Mouse (Mus musculus) stomach, postnatal 0 days (tissue): Measurements from ENCODE around the gene Zdhhc24. TPM values are rescaled to one million over a fixed set of nuclear protein-coding genes. Genes with fewer than 3 reads are reported as not detected.
A peak's percentile ranks its signal among the peaks of the same experiment; 100 is the strongest.

Experiments
- ATAC-seq: fragments of 200-750 bp; cut with Nextera tagmentation; 2 replicates; pipeline ENCODE4 v1.8.0; 2017; ENCODE audit not compliant: low FRiP score, low TSS enrichment
- DNase-seq: peaks from one replicate; pipeline ENCODE4 v3.0.0-alpha.2; 2016; ENCODE audit warnings: low spot score
- H3K27ac ChIP-seq: fragments of 300-500 bp; sonication (generic); replicated peaks from 2 replicates; pipeline ENCODE4 v1.5.1; 2014; ENCODE audit warnings: mild to moderate bottlenecking, control low read depth
- H3K27me3 ChIP-seq: fragments of 300-500 bp; sonication (generic); 2 replicates; pipeline ENCODE4 v1.6.1; 2014; ENCODE audit warnings: low read length; ENCODE audit not compliant: control insufficient read depth, insufficient read depth
- H3K36me3 ChIP-seq: fragments of 300-500 bp; sonication (generic); 2 replicates; pipeline ENCODE4 v1.6.1; 2014; ENCODE audit warnings: low read length, mixed read lengths; ENCODE audit not compliant: control insufficient read depth, insufficient read depth
- H3K4me1 ChIP-seq: fragments of 300-500 bp; sonication (generic); replicated peaks from 2 replicates; pipeline ENCODE4 v1.6.1; 2014; ENCODE audit warnings: antibody characterized with exemption; ENCODE audit not compliant: control insufficient read depth, insufficient read depth
- H3K4me2 ChIP-seq: fragments of 300-500 bp; sonication (generic); replicated peaks from 2 replicates; pipeline ENCODE4 v1.6.1; 2014; ENCODE audit warnings: low read depth, mild to moderate bottlenecking, control low read depth, moderate library complexity
- H3K4me3 ChIP-seq: fragments of 300-500 bp; sonication (generic); 2 replicates; pipeline ENCODE4 v1.5.1; 2014; ENCODE audit warnings: low read depth, low read length, control low read depth
- H3K9ac ChIP-seq: fragments of 300-500 bp; sonication (generic); 2 replicates; pipeline ENCODE4 v1.6.1; 2014; ENCODE audit warnings: mild to moderate bottlenecking, low read length, control low read depth, mixed read lengths
- H3K9me3 ChIP-seq: fragments of 300-500 bp; sonication (generic); 2 replicates; pipeline ENCODE4 v1.6.1; 2016; ENCODE audit warnings: low read length; ENCODE audit not compliant: control insufficient read depth
- CTCF ChIP-seq: IDR thresholded peaks from 2 replicates; pipeline ENCODE4 v1.5.1; 2016; ENCODE audit warnings: antibody characterized with exemption, low read depth, mild to moderate bottlenecking, moderate library complexity
- EP300 ChIP-seq: optimal IDR thresholded peaks from 2 replicates; pipeline ENCODE3; 2016; ENCODE audit warnings: antibody characterized with exemption
- WGBS: fragments of 180-500 bp; shearing (Covaris S2); extraction: QIAGEN DNeasy Blood & Tissue Kit; methylation state at CpG from one replicate; pipeline ENCODE4 v1.1.7; 2014; 5-methylcytosine and 5-hydroxymethylcytosine counted together
- polyA plus RNA-seq: library from polyadenylated mRNA; unstranded; fragments of >200 nt; fragmentation: Nextera tagmentation; extraction: Ambion mirVana; gene quantifications from 2 replicates; pipeline ENCODE4 v1.2.1, GENCODE M21; 2015

Zdhhc24 gene
- 6.4 and 7.3 TPM in 2 replicates for polyA plus RNA-seq

- peak within 1 kb of the TSS; percentile 91 for H3K9ac ChIP-seq
- WGBS, result 1% methylated on average over 52 of the region's 52 CpGs
- no peaks in the 10 kb centered on the region for H3K27me3 ChIP-seq
- peak within 1 kb of the TSS; percentile 89 for H3K4me3 ChIP-seq
- no peaks in the 10 kb centered on the region for H3K9me3 ChIP-seq
- no peaks in the 10 kb centered on the region for H3K36me3 ChIP-seq
- peak within 1 kb of the TSS; percentile 91 for H3K4me2 ChIP-seq
- DNase-seq (peak; percentile 95), ATAC-seq (peak; percentile 99)
- peak within 1 kb of the TSS; percentile 81 for H3K27ac ChIP-seq
- TF ChIP-seq CTCF, result no peak
- peak; percentile 83 for TF ChIP-seq EP300
- no peaks in the 10 kb centered on the region for H3K4me1 ChIP-seq
These were observed at the start of gene Zdhhc24 for GRCm38 (mm10) chr19:4878405-4879323. Gene Zdhhc24 (plus strand): TSS chr19:4878668.

- TF ChIP-seq EP300 (no peak), CTCF (no peak)
- Histone ChIP-seq H3K9ac (no peak overlapping the region), H3K36me3 (peaks cover 8% of the 10 kb centered on the region; the same call in 1 of the 2 replicates), H3K27ac (no peak overlapping the region), H3K27me3 (no peaks in the 10 kb centered on the region), H3K4me1 (no peaks in the 10 kb centered on the region), H3K4me3 (no peak overlapping the region), H3K4me2 (no peak overlapping the region), H3K9me3 (no peaks in the 10 kb centered on the region)
- WGBS, result 58% methylated on average over 7 of the region's 7 CpGs
- DNase-seq, result no peak
- ATAC-seq, result no peak
These were observed 49.3 kb upstream of the Zdhhc24 start for GRCm38 (mm10) chr19:4829156-4829555.

- TF ChIP-seq EP300, result no peak
- no peak for TF ChIP-seq CTCF
- Histone ChIP-seq H3K27ac (no peak overlapping the region), H3K27me3 (no peaks in the 10 kb centered on the region), H3K4me1 (no peaks in the 10 kb centered on the region), H3K9ac (no peak overlapping the region), H3K9me3 (no peaks in the 10 kb centered on the region), H3K4me2 (no peak overlapping the region), H3K36me3 (no peaks in the 10 kb centered on the region; the same call in 1 of the 2 replicates), H3K4me3 (no peak overlapping the region)
- ATAC-seq (no peak), DNase-seq (no peak)
- WGBS, result 87% methylated on average over 8 of the region's 8 CpGs
These were observed 44.5 kb upstream of the Zdhhc24 start for GRCm38 (mm10) chr19:4833977-4834376.

GRCm38 (mm10) chr19:4836096-4836495 is 42.4 kb upstream of the Zdhhc24 start:
- no peak for TF ChIP-seq EP300
- no peak for TF ChIP-seq CTCF
- no peaks in the 10 kb centered on the region for H3K27me3 ChIP-seq
- DNase-seq, result no peak
- H3K4me1 ChIP-seq, result no peaks in the 10 kb centered on the region; the same call in 1 of the 2 replicates
- WGBS, result 54% methylated on average over 2 of the region's 2 CpGs
- H3K4me2 ChIP-seq, result no peak overlapping the region
- no peaks in the 10 kb centered on the region for H3K9me3 ChIP-seq
- no peak overlapping the region for H3K27ac ChIP-seq
- no peak overlapping the region for H3K4me3 ChIP-seq
- no peaks in the 10 kb centered on the region; the same call in 1 of the 2 replicates for H3K36me3 ChIP-seq
- no peak for ATAC-seq
- no peak overlapping the region for H3K9ac ChIP-seq

- H3K4me3 ChIP-seq, result no peak overlapping the region
- TF ChIP-seq EP300, result no peak
- no peak for TF ChIP-seq CTCF
- WGBS, result 89% methylated on average over 6 of the region's 6 CpGs
These were observed 41.4 kb upstream of the Zdhhc24 start for GRCm38 (mm10) chr19:4837049-4837448.

More at GRCm38 (mm10) chr19:4837049-4837448, 41.4 kb upstream of the Zdhhc24 start:
- H3K9me3 ChIP-seq, result no peaks in the 10 kb centered on the region
- no peak for ATAC-seq
- no peaks in the 10 kb centered on the region; the same call in 1 of the 2 replicates for H3K4me1 ChIP-seq
- H3K36me3 ChIP-seq, result no peaks in the 10 kb centered on the region; the same call in 1 of the 2 replicates
- no peak overlapping the region for H3K9ac ChIP-seq
- no peak overlapping the region for H3K27ac ChIP-seq
- H3K4me2 ChIP-seq, result no peak overlapping the region
- 0 out of 2 replicates have a peak, but pooled peaks cover 2% of the 10 kb centered on the region for H3K27me3 ChIP-seq
- no peak for DNase-seq
